Mouse (Mus musculus) cerebellum, adult 18-20 months (tissue): ENCODE measurements around the gene Hydin.

Experiments
- DNase-seq, 2 experiments: peaks; one replicate each; pipeline ENCODE4 v3.0.0; 2021

Gene Hydin

GRCm38 (mm10) chr8:110644422-110644821 is 377.6 kb downstream of the Hydin start:
- DNase-seq = no peak

DNA sequence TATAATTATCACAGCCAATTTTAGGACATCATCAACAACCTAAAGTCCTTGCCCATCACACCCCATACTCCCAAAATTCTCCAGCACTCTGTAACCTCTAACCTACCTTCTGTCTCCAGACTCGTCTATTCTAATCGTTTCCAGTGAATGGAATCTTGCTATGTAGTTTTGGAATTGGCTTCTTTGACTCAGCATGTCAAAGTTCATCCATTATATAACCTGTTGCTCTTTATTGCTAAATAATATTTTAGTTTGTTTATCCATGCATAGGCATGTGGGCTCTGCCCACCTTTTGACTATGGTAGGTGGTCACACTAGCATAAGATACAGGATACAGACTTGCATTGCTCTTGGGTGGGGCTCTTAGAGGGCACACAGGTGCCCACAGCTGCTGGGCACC is 378.1 kb downstream of the Hydin start:
- DNase-seq = no peak

GRCm38 (mm10) chr8:110645340-110645739 is 378.6 kb downstream of the Hydin start:
- no peak for DNase-seq

DNA sequence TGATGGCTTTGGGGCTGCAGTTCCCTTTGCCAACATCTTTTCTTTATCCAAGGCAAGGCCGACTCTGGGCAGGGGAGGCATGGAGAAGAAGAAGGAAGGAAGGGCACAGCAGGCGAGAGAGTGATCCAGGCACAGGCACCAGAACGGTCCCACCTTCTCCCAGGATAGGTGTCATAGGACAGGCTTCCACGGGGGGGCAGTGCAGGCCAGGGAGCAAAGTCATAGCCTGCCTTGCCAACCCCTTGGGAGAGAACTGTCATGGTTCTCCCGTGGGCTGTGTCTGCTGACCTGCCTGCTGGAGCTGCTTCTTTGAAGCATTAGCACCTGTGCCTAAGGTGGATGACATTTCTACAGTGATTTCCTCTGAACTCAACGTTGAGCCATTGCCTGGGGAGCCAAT is 379.3 kb downstream of the Hydin start:
- peak; percentile 90 to 92 for DNase-seq

DNA sequence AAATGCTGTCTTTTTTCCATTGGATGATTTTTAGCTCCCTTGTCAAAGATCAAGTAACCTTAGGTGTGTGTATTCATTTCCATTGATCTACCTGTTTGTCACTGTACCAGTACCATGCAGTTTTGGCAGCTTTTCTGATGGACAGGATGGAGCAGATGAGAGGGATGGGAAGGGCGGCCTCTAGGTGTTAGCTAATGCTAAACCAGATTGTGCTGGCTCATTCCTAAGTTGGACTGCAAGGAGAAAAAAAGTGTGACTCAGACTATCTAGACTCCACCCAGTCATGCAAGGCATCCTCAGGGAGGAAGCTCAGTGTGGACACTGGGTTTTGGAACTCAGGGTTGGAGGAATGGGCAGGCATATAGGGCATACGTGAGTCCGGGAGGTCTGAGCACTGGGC is 381.8 kb downstream of the Hydin start:
- peak in 1 of 2 experiments; percentile 38 for DNase-seq

DNA sequence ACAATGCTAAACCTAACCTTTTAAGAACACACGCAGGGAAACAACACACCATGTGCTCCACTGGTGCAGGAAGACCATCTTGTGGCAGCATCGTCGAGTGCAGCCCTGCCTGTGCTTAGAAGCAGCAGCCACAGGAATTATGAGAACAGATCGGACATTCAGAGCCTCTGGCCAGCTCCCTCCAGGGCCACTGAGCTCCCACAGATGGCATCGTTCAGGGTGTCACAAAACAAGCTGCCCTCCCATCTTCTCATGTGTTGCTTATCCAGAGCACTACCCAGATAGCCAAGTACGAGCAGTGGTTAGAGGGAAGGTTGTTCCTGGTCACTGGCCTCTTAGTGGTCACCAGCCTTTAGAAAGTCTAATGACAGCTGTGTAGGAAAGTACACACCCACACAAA is 382.5 kb downstream of the Hydin start:
- peak; percentile 55 to 60 for DNase-seq

- DNase-seq = no peak
Observed at GRCm38 (mm10) chr8:110650838-110651237, 384.1 kb downstream of the Hydin start.

DNA sequence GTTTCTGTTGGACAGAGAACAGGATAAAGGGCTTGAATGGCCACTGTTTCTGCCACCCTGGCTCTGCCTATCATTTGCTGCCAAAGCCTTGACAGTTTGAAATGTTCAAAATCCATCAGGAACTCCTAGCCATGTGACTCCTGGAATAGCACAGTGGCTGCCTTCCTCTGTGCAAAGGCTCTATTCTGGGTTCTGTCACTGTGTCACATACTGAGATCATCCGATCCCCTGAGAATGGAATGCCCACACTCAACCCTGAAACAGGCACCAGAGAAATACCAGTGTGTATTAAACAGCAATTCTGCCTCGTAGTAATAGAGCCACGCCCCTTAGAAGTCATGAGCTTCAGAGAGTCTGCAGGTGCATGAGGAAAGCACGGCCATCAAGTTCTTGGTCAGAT is 385.1 kb downstream of the Hydin start:
- DNase-seq = no peak

DNA sequence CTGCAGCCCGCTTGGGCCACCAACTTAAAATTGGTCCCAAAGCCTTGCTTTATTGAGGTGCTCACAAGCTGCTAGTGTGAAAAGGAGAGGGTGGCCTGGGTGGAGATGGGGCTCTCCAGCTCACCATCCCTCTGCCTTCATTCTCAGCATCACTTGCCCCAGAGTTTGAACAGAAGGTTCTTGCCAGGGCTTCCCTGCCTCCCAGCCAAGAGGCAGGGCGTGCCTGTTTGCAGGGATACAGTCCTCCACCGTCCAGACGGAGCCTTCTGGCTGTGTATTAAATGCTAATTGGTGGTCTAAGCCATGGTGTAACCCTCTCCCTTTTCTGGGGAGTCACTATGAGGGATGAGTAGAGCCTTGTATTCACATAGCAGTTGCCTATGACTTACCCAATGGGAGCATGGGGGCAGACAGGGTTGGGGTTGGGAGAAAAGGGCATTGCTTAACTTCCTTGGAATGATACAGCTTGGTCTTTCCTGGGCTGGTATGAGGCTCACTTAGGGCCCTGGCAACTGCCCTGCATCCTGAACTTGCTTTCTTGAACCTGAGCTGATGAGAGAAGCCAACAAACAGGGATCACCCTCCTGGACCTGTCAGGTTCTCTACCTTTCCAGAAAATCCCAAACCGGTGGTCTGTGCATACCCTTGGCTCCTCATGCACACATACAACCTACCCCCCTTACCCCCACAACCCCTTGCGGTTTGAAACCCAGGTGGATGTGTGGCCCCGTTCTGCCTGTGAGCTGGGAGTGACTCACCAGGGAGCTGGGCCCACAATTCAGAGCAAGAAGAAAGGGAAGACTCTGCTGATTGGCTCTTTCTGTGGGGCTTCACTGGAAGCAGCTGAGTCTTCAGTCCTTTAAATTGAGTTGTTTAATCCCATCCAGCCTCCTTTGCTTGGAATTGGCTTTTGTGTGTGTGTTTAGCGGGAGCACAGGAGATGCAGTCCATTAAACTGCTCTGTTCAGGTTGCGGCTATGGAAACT is 387.6 kb downstream of the Hydin start:
- DNase-seq = no peak

DNA sequence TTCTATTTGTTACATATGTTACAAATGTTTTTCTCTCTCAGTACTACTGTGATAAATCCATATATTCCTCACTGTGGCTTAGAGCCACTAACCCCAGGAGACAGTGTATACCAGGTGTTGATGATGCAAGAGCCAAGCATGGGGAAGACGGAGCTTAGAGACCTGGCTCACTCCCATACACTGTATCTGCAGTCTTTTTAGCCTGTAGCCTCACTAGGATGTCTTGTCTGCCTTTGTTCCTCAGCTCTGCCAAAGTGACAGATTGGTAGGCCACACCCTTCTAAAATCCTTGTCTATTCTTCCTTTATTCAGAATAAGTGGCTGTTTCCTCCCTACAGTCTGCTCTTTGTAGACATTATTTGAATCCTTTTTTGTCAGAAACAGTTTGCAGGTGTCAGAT is 389.1 kb downstream of the Hydin start:
- peak in 1 of 2 experiments; percentile 57 for DNase-seq

DNA sequence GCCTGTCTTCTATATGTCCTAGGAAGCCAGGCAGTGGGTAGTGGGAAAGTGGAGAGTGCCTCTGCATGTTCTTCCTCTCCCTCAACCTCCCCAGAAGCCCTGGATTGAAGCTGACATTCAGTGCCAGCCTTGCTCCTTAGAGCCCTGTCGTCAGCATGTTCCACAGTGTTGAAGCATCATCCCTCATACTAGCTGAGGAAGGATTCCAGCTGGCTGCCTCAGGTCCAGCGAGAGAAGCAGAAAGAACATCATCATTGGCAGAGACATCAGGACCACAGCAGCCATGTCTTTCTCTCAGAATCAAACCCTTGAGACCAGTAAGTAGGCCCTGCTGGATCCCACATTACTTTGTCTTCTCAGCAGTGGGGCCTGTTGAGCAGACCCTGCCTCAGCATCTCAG is 390.9 kb downstream of the Hydin start:
- no peak for DNase-seq
